Mouse (Mus musculus): ENCODE measurements around the gene Zp1.

DNA sequence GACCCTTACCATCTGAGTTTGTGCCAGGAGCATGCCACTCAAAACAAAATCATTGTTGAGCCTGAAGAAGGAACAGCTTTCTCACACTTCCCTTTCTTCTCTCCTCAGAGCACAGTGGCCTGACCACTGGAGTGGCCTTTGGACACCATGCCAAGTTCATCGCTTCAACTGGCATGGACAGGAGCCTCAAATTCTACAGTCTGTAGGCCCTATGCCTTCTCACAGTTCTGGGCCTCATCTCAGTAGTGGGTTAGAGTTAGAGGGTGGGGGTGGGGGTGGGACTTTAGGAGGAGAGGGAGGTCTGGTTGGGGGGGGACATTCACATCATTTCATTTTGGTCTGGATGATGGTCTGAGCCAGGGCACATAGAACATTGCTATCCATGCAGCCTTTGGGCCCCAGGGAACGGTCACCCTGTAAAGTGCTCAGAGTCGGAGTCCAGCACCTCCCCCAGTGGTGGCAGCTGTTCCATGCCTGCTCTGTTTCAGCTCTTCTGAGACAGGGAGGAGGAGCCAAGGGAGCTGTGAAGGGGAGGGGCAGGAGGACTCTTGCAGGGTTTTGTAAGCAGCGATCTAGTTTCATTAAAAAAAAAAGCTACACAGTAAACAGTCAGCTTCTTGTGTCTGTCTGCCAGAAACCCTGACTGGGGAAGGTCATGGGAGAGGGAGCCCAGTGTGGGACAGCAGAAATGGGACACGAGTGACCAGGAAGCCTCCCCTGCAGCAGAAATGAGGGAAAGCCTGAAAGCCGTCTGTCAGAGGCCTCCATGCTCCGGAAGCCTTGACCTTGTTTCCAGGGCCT is 15.3 kb downstream of the Zp1 start:
- TF ChIP-seq CTCF (conservative IDR thresholded peaks at IDR 0.05; ENCODE audit: low read length): no peak
- no peak for TF ChIP-seq POU5F1 (IDR thresholded peaks at IDR 0.05; ENCODE audit: borderline replicate concordance, low read length)
- no peak for TF ChIP-seq NANOG (IDR thresholded peaks at IDR 0.05; ENCODE audit: borderline replicate concordance, low read length)

All from E14TG2a.4 (cell line).